ENCODE assay signal across 9 mouse cellular contexts in the genomic region with DNA sequence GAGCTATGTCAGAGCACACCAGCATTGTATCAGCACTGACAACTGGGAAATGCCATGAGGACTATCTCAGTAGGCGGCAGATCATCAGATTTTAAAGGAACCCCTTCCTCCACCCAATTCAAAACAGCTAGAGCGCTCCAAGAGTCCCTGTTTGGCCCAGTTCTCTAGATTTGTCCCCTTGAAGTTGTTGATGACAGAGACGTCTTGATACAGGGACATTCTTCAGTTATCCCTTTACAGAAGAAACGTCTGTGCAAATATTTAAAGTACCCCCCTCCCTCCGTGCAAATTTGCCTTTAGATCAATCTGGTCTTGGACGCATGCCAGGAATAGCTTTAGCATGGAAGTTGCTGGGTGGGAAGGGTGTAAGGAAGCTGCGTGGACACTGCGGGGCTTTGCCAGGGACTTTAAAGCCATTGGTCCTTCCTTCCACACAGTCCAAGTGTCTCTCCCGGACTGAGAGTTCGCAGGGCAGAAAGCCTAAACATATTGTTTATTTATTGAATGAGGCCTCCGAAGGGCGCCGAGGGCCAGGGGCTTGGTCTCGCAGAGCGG. TPM values are rescaled to one million over a fixed set of nuclear protein-coding genes. Genes with fewer than 3 reads are reported as not detected.
DNase-seq lines count a peak whose midpoint lies in the region; ATAC-seq and TF ChIP-seq lines count a peak whose summit lies in the region.
"Had no signal": no experiment of that assay in that cellular context is flagged by ENCODE, and none has a peak within 500 bp of the region (broad histone marks: within the 10 kb centered on the region; RNA-seq: fewer than 3 reads in every experiment).

No protein-coding gene starts in this region.

- H3K4me1 ChIP-seq in erythroblast, embryonic 14.5 days (ENCODE audit: control insufficient read depth), result no peaks in the 10 kb centered on the region; the same call in 1 of the 2 replicates
- H3K4me1 ChIP-seq in hindbrain, embryonic 15.5 days (replicated peaks), result peaks cover 13% of the 10 kb centered on the region
- H3K4me1 ChIP-seq in lung, postnatal 0 days (ENCODE audit: insufficient read depth, low read depth, low read length), result 0 out of 2 replicates have a peak, but pooled peaks cover 3% of the 10 kb centered on the region

- TF ChIP-seq CTCF in lung, postnatal 0 days (IDR thresholded peaks at IDR 0.05), result no peak

- no peaks in the 10 kb centered on the region for H3K36me3 ChIP-seq in erythroblast, embryonic 14.5 days (ENCODE audit: control insufficient read depth)
- H3K36me3 ChIP-seq in hindbrain, embryonic 15.5 days, result no peaks in the 10 kb centered on the region; the same call in 1 of the 2 replicates
- H3K36me3 ChIP-seq in lung, postnatal 0 days (ENCODE audit: insufficient read depth, low read length), result no peaks in the 10 kb centered on the region

- peak; percentile 34 for DNase-seq in right cerebral cortex, postnatal 14 days
- no peak for DNase-seq in right cerebral cortex, postnatal 4 days
- peak; percentile 52 for DNase-seq in lung, postnatal 0 days (ENCODE audit: low spot score)
- no peak for DNase-seq in spleen, postnatal 10 days (ENCODE audit: low spot score in 2 of 2)
- no peak for DNase-seq in adrenal gland, postnatal 36 days

- 1% methylated on average over 15 of the region's 15 CpGs for WGBS in hindbrain, embryonic 15.5 days
- 2% methylated on average over 15 of the region's 15 CpGs for WGBS in lung, postnatal 0 days

- H3K4me2 ChIP-seq in hindbrain, embryonic 15.5 days, result peak overlapping the region; percentile 92
- peak overlapping the region; percentile 97 for H3K4me2 ChIP-seq in lung, postnatal 0 days (replicated peaks; ENCODE audit: low read depth, low read length)

- H3K27me3 ChIP-seq in erythroblast, embryonic 14.5 days (ENCODE audit: control insufficient read depth), result peaks cover 78% of the 10 kb centered on the region
- no peaks in the 10 kb centered on the region for H3K27me3 ChIP-seq in hindbrain, embryonic 15.5 days
- H3K27me3 ChIP-seq in lung, postnatal 0 days (replicated peaks; ENCODE audit: insufficient read depth, low read length), result 0 out of 2 replicates have a peak, but pooled peaks cover 6% of the 10 kb centered on the region

- peak overlapping the region; percentile 96 for H3K27ac ChIP-seq in hindbrain, embryonic 15.5 days (replicated peaks)
- peak overlapping the region; percentile 33 for H3K27ac ChIP-seq in lung, postnatal 0 days (ENCODE audit: low read length)

- TF ChIP-seq EP300 in lung, postnatal 0 days (IDR thresholded peaks at IDR 0.05), result no peak

- H3K9me3 ChIP-seq in erythroblast, embryonic 14.5 days (ENCODE audit: control insufficient read depth, low read length), result peaks cover 7% of the 10 kb centered on the region; the same call in 1 of the 2 replicates
- H3K9me3 ChIP-seq in hindbrain, embryonic 15.5 days, result no peaks in the 10 kb centered on the region
- H3K9me3 ChIP-seq in lung, postnatal 0 days (ENCODE audit: low read length), result no peaks in the 10 kb centered on the region

- H3K9ac ChIP-seq in hindbrain, embryonic 15.5 days, result peak overlapping the region; percentile 100
- H3K9ac ChIP-seq in lung, postnatal 0 days (replicated peaks; ENCODE audit: low read depth), result peak overlapping the region; percentile 52

- no peak for ATAC-seq in erythroblast, adult 5-6 weeks (replicated peaks; ENCODE audit: low FRiP score, poor library complexity, severe bottlenecking)
- ATAC-seq in hindbrain, embryonic 15.5 days (ENCODE audit: low FRiP score, low read depth), result peak; percentile 46
- ATAC-seq in lung, postnatal 0 days, result peak; percentile 30

- H3K4me3 ChIP-seq in erythroblast, embryonic 14.5 days (replicated peaks), result peak overlapping the region; percentile 46
- H3K4me3 ChIP-seq in hindbrain, embryonic 15.5 days, result peak overlapping the region; percentile 100
- peak overlapping the region; percentile 84 for H3K4me3 ChIP-seq in lung, postnatal 0 days (ENCODE audit: low read depth, low read length)

RNA-seq across cellular contexts. Expression of a gene that starts 0.6 kb away (rescaled TPM):
- polyA plus RNA-seq in erythroblast, embryonic 14.5 days (2012), result not detected in 2 replicates
- total RNA-seq in erythroblast, adult 5-6 weeks (2015; ENCODE audit: low replicate concordance), result not detected in 2 replicates
- total RNA-seq in erythroblast, adult 5-6 weeks (2017; ENCODE audit: low replicate concordance), result 0.14 TPM in 1 of 2 replicates, not detected in the other
- 27.2 and 28.0 TPM in 2 replicates for polyA plus RNA-seq in hindbrain, embryonic 15.5 days (2015; fragmentation: Nextera tagmentation; extraction: Ambion mirVana)
- 46.7 and 60.1 TPM in 2 replicates for polyA plus RNA-seq in lung, postnatal 0 days (2015; fragmentation: Nextera tagmentation; extraction: Ambion mirVana)
- 10 to 100 TPM; 26.2 to 28.5 TPM for total RNA-seq in adrenal gland, postnatal 36 days (2021)
- total RNA-seq: hematopoietic stem cell, adult 5-6 weeks had no signal

RNA-seq across cellular contexts. Expression of a gene that starts 35.9 kb away (rescaled TPM):
- polyA plus RNA-seq in erythroblast, embryonic 14.5 days (2012), result 0.71 and 1.0 TPM in 2 replicates
- total RNA-seq in erythroblast, adult 5-6 weeks (2015; ENCODE audit: low replicate concordance), result 1.3 and 4.4 TPM in 2 replicates
- total RNA-seq in erythroblast, adult 5-6 weeks (2017; ENCODE audit: low replicate concordance), result 12.0 and 17.1 TPM in 2 replicates
- polyA plus RNA-seq in hindbrain, embryonic 15.5 days (2015; fragmentation: Nextera tagmentation; extraction: Ambion mirVana), result 16.5 and 19.0 TPM in 2 replicates
- 12.7 and 16.0 TPM in 2 replicates for polyA plus RNA-seq in lung, postnatal 0 days (2015; fragmentation: Nextera tagmentation; extraction: Ambion mirVana)
- total RNA-seq in adrenal gland, postnatal 36 days (2021), result 10 to 100 TPM; 44.9 to 56.7 TPM

RNA-seq across cellular contexts. Expression of a gene that starts 45.4 kb away (rescaled TPM):
- not detected in 2 replicates for polyA plus RNA-seq in erythroblast, embryonic 14.5 days (2012)
- not detected in 2 replicates for total RNA-seq in erythroblast, adult 5-6 weeks (2015; ENCODE audit: low replicate concordance)
- not detected in 2 replicates for total RNA-seq in erythroblast, adult 5-6 weeks (2017; ENCODE audit: low replicate concordance)
- 0.26 TPM in 1 of 2 replicates, not detected in the other for polyA plus RNA-seq in hindbrain, embryonic 15.5 days (2015; fragmentation: Nextera tagmentation; extraction: Ambion mirVana)
- not detected in 2 replicates for polyA plus RNA-seq in lung, postnatal 0 days (2015; fragmentation: Nextera tagmentation; extraction: Ambion mirVana)
- total RNA-seq in adrenal gland, postnatal 36 days (2021), result not detected
- total RNA-seq: hematopoietic stem cell, adult 5-6 weeks had no signal

Comparison
In these comparisons a context has a peak if more than half of its experiments do, and no peak if none do; other contexts are left out.
1. DNase-seq: peak in right cerebral cortex, postnatal 14 days (single experiment) and lung, postnatal 0 days (single experiment); none in right cerebral cortex, postnatal 4 days (single experiment), spleen, postnatal 10 days (0 of 2) and adrenal gland, postnatal 36 days (0 of 2).
2. H3K4me3 ChIP-seq: peak in every context shown above with its lines; median percentile 100 in hindbrain, embryonic 15.5 days; 84 in lung, postnatal 0 days; 46 in erythroblast, embryonic 14.5 days.
3. RNA of a gene that starts 0.6 kb away (polyA plus RNA-seq): 46.7 to 60.1 TPM in lung, postnatal 0 days and 27.2 to 28.0 TPM in hindbrain, embryonic 15.5 days; not detected in erythroblast, embryonic 14.5 days; every median in the first group is over 10 times any median in the second.